Mouse (Mus musculus) urinary bladder, postnatal 36 days (tissue): ENCODE results near the gene Gnaq.
A peak's percentile ranks its signal among the peaks of the same experiment; 100 is the strongest.

ENCODE experiments used
- DNase-seq, 2 experiments: peaks; one replicate each; pipeline ENCODE4 v3.0.0; 2022; ENCODE audit warnings: low spot score in 2 of 2, mixed read lengths in 1 of 2

Gene Gnaq

GRCm38 (mm10) chr19:16314295-16314821, 181.7 kb downstream of the Gnaq start:
- no peak for DNase-seq

GRCm38 (mm10) chr19:16315525-16315924, 182.9 kb downstream of the Gnaq start:
- no peak for DNase-seq

GRCm38 (mm10) chr19:16318128-16318811, 185.6 kb downstream of the Gnaq start:
- no peak for DNase-seq

- no peak for DNase-seq
Measured at GRCm38 (mm10) chr19:16319986-16320385, 187.4 kb downstream of the Gnaq start.

GRCm38 (mm10) chr19:16322986-16323385, 190.4 kb downstream of the Gnaq start:
- DNase-seq, result no peak

GRCm38 (mm10) chr19:16324239-16324638, 191.6 kb downstream of the Gnaq start:
- DNase-seq, result no peak

GRCm38 (mm10) chr19:16325911-16326310, 193.3 kb downstream of the Gnaq start:
- DNase-seq, result peak; percentile 55 to 66

GRCm38 (mm10) chr19:16327401-16328073, 194.9 kb downstream of the Gnaq start:
- no peak for DNase-seq

GRCm38 (mm10) chr19:16328074-16328850, 195.6 kb downstream of the Gnaq start:
- peak; percentile 63 to 79 for DNase-seq

- DNase-seq, result no peak
Measured at GRCm38 (mm10) chr19:16329056-16329455, 196.4 kb downstream of the Gnaq start.

- no peak for DNase-seq
Measured at GRCm38 (mm10) chr19:16329648-16330047, 197.0 kb downstream of the Gnaq start.

GRCm38 (mm10) chr19:16330161-16330560, 197.5 kb downstream of the Gnaq start:
- no peak for DNase-seq

- DNase-seq, result no peak
Measured at GRCm38 (mm10) chr19:16331047-16331446, 198.4 kb downstream of the Gnaq start.

GRCm38 (mm10) chr19:16337866-16338530, 205.4 kb downstream of the Gnaq start:
- no peak for DNase-seq

- no peak for DNase-seq
Measured at GRCm38 (mm10) chr19:16339954-16340586, 207.4 kb downstream of the Gnaq start.

- DNase-seq, result no peak
Measured at GRCm38 (mm10) chr19:16342702-16343101, 210.1 kb downstream of the Gnaq start.

- DNase-seq, result no peak
Measured at GRCm38 (mm10) chr19:16345516-16345915, 212.9 kb downstream of the Gnaq start.

GRCm38 (mm10) chr19:16347037-16347436, 214.4 kb downstream of the Gnaq start:
- no peak for DNase-seq

- DNase-seq, result no peak
Measured at GRCm38 (mm10) chr19:16353701-16354136, 221.1 kb downstream of the Gnaq start.

- no peak for DNase-seq
Measured at GRCm38 (mm10) chr19:16358148-16358547, 225.5 kb downstream of the Gnaq start.

- peak in 1 of 2 experiments; percentile 33 for DNase-seq
Measured at GRCm38 (mm10) chr19:16358905-16359304, 226.3 kb downstream of the Gnaq start.
